Mouse (Mus musculus): ENCODE data around the gene Gm42669. TPM values are rescaled to one million over a fixed set of nuclear protein-coding genes. Genes with fewer than 3 reads are reported as not detected.

Gm42669 gene
- total RNA-seq (2014; rRNA removed) (0.16 and 0.32 TPM in 2 replicates), polyA plus RNA-seq (2015; fragmentation: Nextera tagmentation; extraction: Ambion mirVana) (0.43 and 0.64 TPM in 2 replicates)

DNA sequence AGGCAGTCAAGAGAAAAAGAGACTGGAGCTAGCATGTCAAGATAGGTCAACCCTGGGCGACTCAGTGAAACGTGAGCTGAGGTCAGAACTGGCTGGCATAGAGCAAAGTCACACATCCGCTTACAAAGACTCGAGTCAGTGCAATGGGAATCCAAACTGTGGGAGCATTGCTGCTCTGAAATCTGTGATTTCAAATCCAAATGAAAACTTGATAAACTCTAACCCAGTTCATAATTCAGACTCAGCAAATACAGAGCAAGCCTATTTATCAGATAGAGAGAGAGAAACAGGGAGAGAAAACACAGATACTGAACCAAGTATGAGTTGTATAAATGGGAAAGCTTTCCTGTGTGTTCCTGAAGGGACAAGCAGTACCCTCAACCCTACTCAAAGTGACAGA is at the start of gene Gm42669:
Gene Gm42669, plus strand, starts transcription at position 301 of the 400 bp plus-strand sequence.
- H3K36me3 ChIP-seq (ENCODE audit: insufficient read depth, low read length) = peaks cover 37% of the 10 kb centered on the region; the same call in 1 of the 2 replicates
- 75% methylated on average over 4 of the region's 4 CpGs for WGBS

GRCm38 (mm10) chr5:107462147-107463076 is 45.0 kb upstream of the Gm42669 start:
- Histone ChIP-seq H3K4me2 (ENCODE audit: low read depth, low read length) (no peak overlapping the region), H3K36me3 (ENCODE audit: insufficient read depth, low read length) (no peaks in the 10 kb centered on the region), H3K4me3 (ENCODE audit: low read length) (no peak overlapping the region), H3K4me1 (ENCODE audit: insufficient read depth, low read length) (no peaks in the 10 kb centered on the region), H3K27me3 (ENCODE audit: insufficient read depth, low read length) (no peaks in the 10 kb centered on the region), H3K9me3 (ENCODE audit: low read length) (no peaks in the 10 kb centered on the region), H3K27ac (no peak overlapping the region), H3K9ac (replicated peaks; ENCODE audit: low read length) (no peak overlapping the region)
- TF ChIP-seq CTCF (IDR thresholded peaks at IDR 0.05; ENCODE audit: low read depth) = no peak
- ATAC-seq = no peak
- 93% methylated on average over 4 of the region's 4 CpGs for WGBS
- DNase-seq (ENCODE audit: low spot score) = no peak

More for the DNA sequence above, at the start of gene Gm42669:
- Histone ChIP-seq H3K9me3 (ENCODE audit: low read length) (no peaks in the 10 kb centered on the region), H3K4me2 (ENCODE audit: low read depth, low read length) (no peak within 1 kb of the TSS), H3K9ac (replicated peaks; ENCODE audit: low read length) (no peak within 1 kb of the TSS), H3K27ac (no peak within 1 kb of the TSS), H3K27me3 (ENCODE audit: insufficient read depth, low read length) (no peaks in the 10 kb centered on the region), H3K4me3 (ENCODE audit: low read length) (no peak within 1 kb of the TSS), H3K4me1 (ENCODE audit: insufficient read depth, low read length) (no peaks in the 10 kb centered on the region)
- no peak for DNase-seq (ENCODE audit: low spot score)
- TF ChIP-seq CTCF (IDR thresholded peaks at IDR 0.05; ENCODE audit: low read depth) = no peak
- no peak for ATAC-seq

DNA sequence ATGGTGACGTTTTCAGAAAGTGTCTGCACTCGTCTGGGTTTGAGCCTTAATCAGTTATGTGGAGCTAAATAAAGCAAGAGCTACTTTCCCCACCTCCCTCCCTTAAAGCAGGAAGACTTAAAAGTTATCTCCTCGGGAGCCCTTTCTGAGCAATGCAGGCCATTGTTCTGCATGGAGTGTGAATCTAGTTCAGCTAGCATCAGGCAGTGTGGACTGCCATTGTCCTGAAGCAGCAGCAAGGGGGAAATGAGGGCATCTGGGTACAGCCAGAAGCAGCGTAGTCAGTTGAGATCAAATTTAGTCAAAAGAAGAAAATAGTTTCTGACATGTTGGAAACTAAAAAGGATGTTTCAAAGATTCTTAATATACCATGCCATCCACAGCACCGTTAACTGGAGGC is 40.9 kb upstream of the Gm42669 start:
- Histone ChIP-seq H3K4me2 (ENCODE audit: low read depth, low read length) (no peak overlapping the region), H3K4me3 (ENCODE audit: low read length) (no peak overlapping the region), H3K36me3 (ENCODE audit: insufficient read depth, low read length) (peaks cover 10% of the 10 kb centered on the region), H3K9me3 (ENCODE audit: low read length) (no peaks in the 10 kb centered on the region), H3K4me1 (ENCODE audit: insufficient read depth, low read length) (no peaks in the 10 kb centered on the region), H3K27ac (no peak overlapping the region), H3K9ac (replicated peaks; ENCODE audit: low read length) (no peak overlapping the region), H3K27me3 (ENCODE audit: insufficient read depth, low read length) (no peaks in the 10 kb centered on the region)
- no peak for TF ChIP-seq CTCF (IDR thresholded peaks at IDR 0.05; ENCODE audit: low read depth)
- DNase-seq (ENCODE audit: low spot score) = no peak
- WGBS = 26% methylated on average over 5 of the region's 5 CpGs
- ATAC-seq = no peak

DNA sequence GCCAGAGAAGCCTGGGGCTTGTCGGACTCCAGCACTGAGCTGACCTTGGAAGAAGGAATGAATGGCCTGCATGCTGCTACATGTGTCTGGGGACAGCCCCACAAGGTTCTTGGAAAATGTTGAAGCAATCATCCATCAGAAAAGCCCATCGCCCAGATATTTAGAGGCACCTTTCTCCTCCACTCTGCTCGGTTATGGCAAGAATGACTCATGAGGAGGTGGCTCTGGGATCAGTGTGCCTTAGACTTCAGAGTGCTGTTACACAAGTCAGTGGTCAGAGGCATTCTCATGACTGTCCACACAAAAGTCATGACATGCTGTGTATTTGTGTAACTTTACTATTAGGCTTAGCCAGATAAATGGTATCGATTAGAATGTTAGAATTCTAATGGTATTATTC is 40.3 kb upstream of the Gm42669 start:
- DNase-seq (ENCODE audit: low spot score) = no peak
- Histone ChIP-seq H3K27ac (no peak overlapping the region), H3K9ac (replicated peaks; ENCODE audit: low read length) (no peak overlapping the region), H3K4me1 (ENCODE audit: insufficient read depth, low read length) (no peaks in the 10 kb centered on the region), H3K27me3 (ENCODE audit: insufficient read depth, low read length) (no peaks in the 10 kb centered on the region), H3K4me2 (ENCODE audit: low read depth, low read length) (no peak overlapping the region), H3K36me3 (ENCODE audit: insufficient read depth, low read length) (peaks cover 10% of the 10 kb centered on the region), H3K4me3 (ENCODE audit: low read length) (no peak overlapping the region), H3K9me3 (ENCODE audit: low read length) (no peaks in the 10 kb centered on the region)
- no peak for ATAC-seq
- WGBS = 78% methylated on average over 4 of the region's 4 CpGs
- TF ChIP-seq CTCF (IDR thresholded peaks at IDR 0.05; ENCODE audit: low read depth) = no peak

- Histone ChIP-seq H3K4me3 (ENCODE audit: low read length) (no peak overlapping the region), H3K9ac (replicated peaks; ENCODE audit: low read length) (no peak overlapping the region), H3K4me2 (ENCODE audit: low read depth, low read length) (no peak overlapping the region), H3K27ac (no peak overlapping the region), H3K4me1 (ENCODE audit: insufficient read depth, low read length) (no peaks in the 10 kb centered on the region), H3K27me3 (ENCODE audit: insufficient read depth, low read length) (no peaks in the 10 kb centered on the region), H3K9me3 (ENCODE audit: low read length) (no peaks in the 10 kb centered on the region), H3K36me3 (ENCODE audit: insufficient read depth, low read length) (peaks cover 10% of the 10 kb centered on the region)
- no peak for DNase-seq (ENCODE audit: low spot score)
- no peak for ATAC-seq
- 77% methylated on average over 10 of the region's 10 CpGs for WGBS
- no peak for TF ChIP-seq CTCF (IDR thresholded peaks at IDR 0.05; ENCODE audit: low read depth)
Observed at GRCm38 (mm10) chr5:107470600-107471329, 36.7 kb upstream of the Gm42669 start.

GRCm38 (mm10) chr5:107480194-107480593 is 27.2 kb upstream of the Gm42669 start:
- Histone ChIP-seq H3K4me1 (ENCODE audit: insufficient read depth, low read length) (no peaks in the 10 kb centered on the region), H3K9me3 (ENCODE audit: low read length) (no peaks in the 10 kb centered on the region), H3K36me3 (ENCODE audit: insufficient read depth, low read length) (no peaks in the 10 kb centered on the region), H3K27me3 (ENCODE audit: insufficient read depth, low read length) (no peaks in the 10 kb centered on the region), H3K9ac (replicated peaks; ENCODE audit: low read length) (no peak overlapping the region), H3K4me2 (ENCODE audit: low read depth, low read length) (no peak overlapping the region), H3K27ac (no peak overlapping the region), H3K4me3 (ENCODE audit: low read length) (no peak overlapping the region)
- DNase-seq (ENCODE audit: low spot score) (no peak), ATAC-seq (no peak)
- WGBS = 88% methylated on average over 2 of the region's 2 CpGs
- TF ChIP-seq CTCF (IDR thresholded peaks at IDR 0.05; ENCODE audit: low read depth) = no peak
